Mouse (Mus musculus): ENCODE measurements around the gene Zbtb26. TPM values are rescaled to one million over a fixed set of nuclear protein-coding genes. Genes with fewer than 3 reads are reported as not detected.

Zbtb26 gene
- polyA plus RNA-seq (2015; fragmentation: Nextera tagmentation; extraction: Ambion mirVana), result 6.3 and 6.7 TPM in 2 replicates

- Histone ChIP-seq H3K27me3 (no peaks in the 10 kb centered on the region), H3K9ac (peak within 1 kb of the TSS; percentile 89), H3K4me2 (replicated peaks) (peak within 1 kb of the TSS; percentile 67), H3K9me3 (replicated peaks) (no peaks in the 10 kb centered on the region), H3K4me3 (replicated peaks) (peak within 1 kb of the TSS; percentile 93), H3K27ac (replicated peaks) (peak within 1 kb of the TSS; percentile 93), H3K36me3 (no peaks in the 10 kb centered on the region), H3K4me1 (peaks cover 7% of the 10 kb centered on the region)
- under 1% methylated on average over 51 of the region's 51 CpGs for WGBS
- ATAC-seq (ENCODE audit: insufficient number of reproducible peaks, low FRiP score, low TSS enrichment, low read depth), result peak; percentile 98
Measured at GRCm38 (mm10) chr2:37442611-37443591, at the start of gene Zbtb26, which contains the start of the genes Zbtb6 and Rabgap1. TSS of gene Zbtb26 (minus strand) at chr2:37443135. TSS of gene Zbtb6 (minus strand) at chr2:37443171. TSS of gene Rabgap1 (plus strand) at chr2:37443279.

- no peak overlapping the region for H3K27ac ChIP-seq (replicated peaks)
- no peaks in the 10 kb centered on the region for H3K4me1 ChIP-seq
- H3K4me2 ChIP-seq (replicated peaks), result no peak overlapping the region
- no peak overlapping the region for H3K9ac ChIP-seq
- no peak for ATAC-seq (ENCODE audit: insufficient number of reproducible peaks, low FRiP score, low TSS enrichment, low read depth)
- WGBS, result 86% methylated on average over 2 of the region's 2 CpGs
- no peak overlapping the region for H3K4me3 ChIP-seq (replicated peaks)
- peaks cover 54% of the 10 kb centered on the region for H3K36me3 ChIP-seq
- H3K9me3 ChIP-seq (replicated peaks), result no peaks in the 10 kb centered on the region
- H3K27me3 ChIP-seq, result no peaks in the 10 kb centered on the region
Measured at GRCm38 (mm10) chr2:37488956-37489355, 46.0 kb upstream of the Zbtb26 start.

- peaks cover 54% of the 10 kb centered on the region for H3K36me3 ChIP-seq
- no peaks in the 10 kb centered on the region for H3K27me3 ChIP-seq
- no peaks in the 10 kb centered on the region for H3K9me3 ChIP-seq (replicated peaks)
- no peaks in the 10 kb centered on the region for H3K4me1 ChIP-seq
- H3K9ac ChIP-seq, result no peak overlapping the region
- no peak overlapping the region for H3K4me3 ChIP-seq (replicated peaks)
- H3K4me2 ChIP-seq (replicated peaks), result no peak overlapping the region
- no peak for ATAC-seq (ENCODE audit: insufficient number of reproducible peaks, low FRiP score, low TSS enrichment, low read depth)
- H3K27ac ChIP-seq (replicated peaks), result no peak overlapping the region
Measured at GRCm38 (mm10) chr2:37486408-37486807, 43.5 kb upstream of the Zbtb26 start.

- no peaks in the 10 kb centered on the region for H3K27me3 ChIP-seq
- H3K36me3 ChIP-seq, result peaks cover 56% of the 10 kb centered on the region
- H3K4me3 ChIP-seq (replicated peaks), result no peak overlapping the region
- WGBS, result 87% methylated on average over 1 of the region's 1 CpGs
- no peak overlapping the region for H3K27ac ChIP-seq (replicated peaks)
- H3K4me2 ChIP-seq (replicated peaks), result no peak overlapping the region
- H3K9me3 ChIP-seq (replicated peaks), result no peaks in the 10 kb centered on the region
- no peaks in the 10 kb centered on the region for H3K4me1 ChIP-seq
- ATAC-seq (ENCODE audit: insufficient number of reproducible peaks, low FRiP score, low TSS enrichment, low read depth), result no peak
- no peak overlapping the region for H3K9ac ChIP-seq
Measured at GRCm38 (mm10) chr2:37485370-37485769, 42.4 kb upstream of the Zbtb26 start.

GRCm38 (mm10) chr2:37484165-37484564 lies 41.2 kb upstream of the Zbtb26 start:
- no peak overlapping the region for H3K4me2 ChIP-seq (replicated peaks)
- no peaks in the 10 kb centered on the region for H3K9me3 ChIP-seq (replicated peaks)
- 92% methylated on average over 2 of the region's 2 CpGs for WGBS
- no peaks in the 10 kb centered on the region for H3K4me1 ChIP-seq
- H3K9ac ChIP-seq, result no peak overlapping the region
- H3K27me3 ChIP-seq, result no peaks in the 10 kb centered on the region
- no peak overlapping the region for H3K27ac ChIP-seq (replicated peaks)
- no peak overlapping the region for H3K4me3 ChIP-seq (replicated peaks)
- ATAC-seq (ENCODE audit: insufficient number of reproducible peaks, low FRiP score, low TSS enrichment, low read depth), result no peak
- H3K36me3 ChIP-seq, result peaks cover 47% of the 10 kb centered on the region

- Histone ChIP-seq H3K36me3 (peaks cover 67% of the 10 kb centered on the region), H3K9me3 (replicated peaks) (no peaks in the 10 kb centered on the region), H3K27me3 (no peaks in the 10 kb centered on the region), H3K9ac (no peak overlapping the region), H3K4me1 (no peaks in the 10 kb centered on the region), H3K4me3 (replicated peaks) (no peak overlapping the region), H3K4me2 (replicated peaks) (no peak overlapping the region), H3K27ac (replicated peaks) (no peak overlapping the region)
- no peak for ATAC-seq (ENCODE audit: insufficient number of reproducible peaks, low FRiP score, low TSS enrichment, low read depth)
- WGBS, result 90% methylated on average over 2 of the region's 2 CpGs
Measured at GRCm38 (mm10) chr2:37480039-37480438, 37.1 kb upstream of the Zbtb26 start.

- H3K4me3 ChIP-seq (replicated peaks), result no peak overlapping the region
- no peak overlapping the region for H3K4me2 ChIP-seq (replicated peaks)
- peaks cover 62% of the 10 kb centered on the region for H3K36me3 ChIP-seq
- no peak overlapping the region for H3K9ac ChIP-seq
- H3K27ac ChIP-seq (replicated peaks), result no peak overlapping the region
- no peaks in the 10 kb centered on the region for H3K9me3 ChIP-seq (replicated peaks)
- no peaks in the 10 kb centered on the region for H3K27me3 ChIP-seq
- no peaks in the 10 kb centered on the region for H3K4me1 ChIP-seq
- ATAC-seq (ENCODE audit: insufficient number of reproducible peaks, low FRiP score, low TSS enrichment, low read depth), result no peak
Measured at GRCm38 (mm10) chr2:37479559-37479958, 36.6 kb upstream of the Zbtb26 start.

- Histone ChIP-seq H3K9ac (no peak overlapping the region), H3K4me2 (replicated peaks) (no peak overlapping the region), H3K36me3 (peaks cover 11% of the 10 kb centered on the region), H3K9me3 (replicated peaks) (no peaks in the 10 kb centered on the region), H3K4me1 (no peaks in the 10 kb centered on the region), H3K27me3 (no peaks in the 10 kb centered on the region), H3K4me3 (replicated peaks) (no peak overlapping the region), H3K27ac (replicated peaks) (no peak overlapping the region)
- no peak for ATAC-seq (ENCODE audit: insufficient number of reproducible peaks, low FRiP score, low TSS enrichment, low read depth)
- WGBS, result 94% methylated on average over 4 of the region's 4 CpGs
Measured at GRCm38 (mm10) chr2:37466266-37466665, 23.3 kb upstream of the Zbtb26 start.

- ATAC-seq (ENCODE audit: insufficient number of reproducible peaks, low FRiP score, low TSS enrichment, low read depth), result no peak
- H3K36me3 ChIP-seq, result peaks cover 6% of the 10 kb centered on the region; the same call in 1 of the 2 replicates
- H3K4me2 ChIP-seq (replicated peaks), result no peak overlapping the region
- no peak overlapping the region for H3K27ac ChIP-seq (replicated peaks)
- H3K4me1 ChIP-seq, result no peaks in the 10 kb centered on the region
- H3K9me3 ChIP-seq (replicated peaks), result no peaks in the 10 kb centered on the region
- no peaks in the 10 kb centered on the region for H3K27me3 ChIP-seq
- no peak overlapping the region for H3K9ac ChIP-seq
- no peak overlapping the region for H3K4me3 ChIP-seq (replicated peaks)
- 98% methylated on average over 4 of the region's 4 CpGs for WGBS
Measured at GRCm38 (mm10) chr2:37460707-37461106, 17.8 kb upstream of the Zbtb26 start.

GRCm38 (mm10) chr2:37452376-37452760 lies 9.4 kb upstream of the Zbtb26 start:
- Histone ChIP-seq H3K9ac (peak overlapping the region; percentile 92), H3K4me2 (replicated peaks) (peak overlapping the region; percentile 67), H3K27ac (replicated peaks) (peak overlapping the region; percentile 96), H3K9me3 (replicated peaks) (no peaks in the 10 kb centered on the region), H3K4me1 (peaks cover 11% of the 10 kb centered on the region), H3K36me3 (no peaks in the 10 kb centered on the region), H3K27me3 (no peaks in the 10 kb centered on the region), H3K4me3 (replicated peaks) (peak overlapping the region; percentile 91)
- ATAC-seq (ENCODE audit: insufficient number of reproducible peaks, low FRiP score, low TSS enrichment, low read depth), result peak; percentile 88
- under 1% methylated on average over 24 of the region's 24 CpGs for WGBS

GRCm38 (mm10) chr2:37451667-37452375 lies 8.9 kb upstream of the Zbtb26 start:
- Histone ChIP-seq H3K4me2 (replicated peaks) (peak overlapping the region; percentile 67), H3K9me3 (replicated peaks) (no peaks in the 10 kb centered on the region), H3K4me1 (peaks cover 11% of the 10 kb centered on the region), H3K9ac (peak overlapping the region; percentile 92), H3K4me3 (replicated peaks) (peak overlapping the region; percentile 91), H3K36me3 (no peaks in the 10 kb centered on the region), H3K27ac (replicated peaks) (peak overlapping the region; percentile 96), H3K27me3 (no peaks in the 10 kb centered on the region)
- 8% methylated on average over 40 of the region's 44 CpGs for WGBS
- ATAC-seq (ENCODE audit: insufficient number of reproducible peaks, low FRiP score, low TSS enrichment, low read depth), result peak; percentile 100

Measured in embryonic facial prominence, embryonic 15.5 days (tissue).